Mouse (Mus musculus) neural tube, embryonic 15.5 days (tissue): ENCODE measurements around the gene Smarcd2. TPM values are rescaled to one million over a fixed set of nuclear protein-coding genes. Genes with fewer than 3 reads are reported as not detected.

Source experiments
- ATAC-seq: fragments of 200-750 bp; cut with Nextera tagmentation; 2 replicates; pipeline ENCODE4 v1.8.0; 2017; ENCODE audit warnings: mild to moderate bottlenecking, moderate TSS enrichment, moderate library complexity; ENCODE audit not compliant: low FRiP score
- H3K27ac ChIP-seq: fragments of 300-500 bp; sonication (generic); replicated peaks from 2 replicates; pipeline ENCODE4 v1.5.1; 2015; ENCODE audit warnings: mild to moderate bottlenecking, inconsistent platforms
- H3K27me3 ChIP-seq: fragments of 300-500 bp; sonication (generic); replicated peaks from 2 replicates; pipeline ENCODE4 v1.6.1; 2015; ENCODE audit warnings: inconsistent platforms
- H3K36me3 ChIP-seq: fragments of 300-500 bp; sonication (generic); 2 replicates; pipeline ENCODE4 v1.6.1; 2015; ENCODE audit warnings: inconsistent platforms
- H3K4me1 ChIP-seq: fragments of 300-500 bp; sonication (generic); 2 replicates; pipeline ENCODE4 v1.6.1; 2015; ENCODE audit warnings: inconsistent platforms
- H3K4me2 ChIP-seq: fragments of 300-500 bp; sonication (generic); 2 replicates; pipeline ENCODE4 v1.6.1; 2015; ENCODE audit warnings: inconsistent platforms, mild to moderate bottlenecking, moderate library complexity
- H3K4me3 ChIP-seq: fragments of 300-500 bp; sonication (generic); replicated peaks from 2 replicates; pipeline ENCODE4 v1.5.1; 2015; ENCODE audit warnings: mild to moderate bottlenecking, inconsistent platforms
- H3K9ac ChIP-seq: fragments of 300-500 bp; sonication (generic); replicated peaks from 2 replicates; pipeline ENCODE4 v1.6.1; 2015; ENCODE audit warnings: mild to moderate bottlenecking, inconsistent platforms
- H3K9me3 ChIP-seq: fragments of 300-500 bp; sonication (generic); replicated peaks from 2 replicates; pipeline ENCODE4 v1.6.1; 2016; ENCODE audit warnings: inconsistent platforms
- WGBS: fragments of 180-500 bp; shearing (Covaris S2); methylation state at CpG from one replicate; pipeline ENCODE4 v1.1.7; 2015; ENCODE audit warnings: mixed read lengths; 5-methylcytosine and 5-hydroxymethylcytosine counted together
- polyA plus RNA-seq: library from polyadenylated mRNA; unstranded; fragments of >200 nt; fragmentation: Nextera tagmentation; extraction: Ambion mirVana; gene quantifications from 2 replicates; pipeline ENCODE4 v1.2.1, GENCODE M21; 2015

The Smarcd2 gene
- 14.2 and 29.1 TPM in 2 replicates for polyA plus RNA-seq

DNA sequence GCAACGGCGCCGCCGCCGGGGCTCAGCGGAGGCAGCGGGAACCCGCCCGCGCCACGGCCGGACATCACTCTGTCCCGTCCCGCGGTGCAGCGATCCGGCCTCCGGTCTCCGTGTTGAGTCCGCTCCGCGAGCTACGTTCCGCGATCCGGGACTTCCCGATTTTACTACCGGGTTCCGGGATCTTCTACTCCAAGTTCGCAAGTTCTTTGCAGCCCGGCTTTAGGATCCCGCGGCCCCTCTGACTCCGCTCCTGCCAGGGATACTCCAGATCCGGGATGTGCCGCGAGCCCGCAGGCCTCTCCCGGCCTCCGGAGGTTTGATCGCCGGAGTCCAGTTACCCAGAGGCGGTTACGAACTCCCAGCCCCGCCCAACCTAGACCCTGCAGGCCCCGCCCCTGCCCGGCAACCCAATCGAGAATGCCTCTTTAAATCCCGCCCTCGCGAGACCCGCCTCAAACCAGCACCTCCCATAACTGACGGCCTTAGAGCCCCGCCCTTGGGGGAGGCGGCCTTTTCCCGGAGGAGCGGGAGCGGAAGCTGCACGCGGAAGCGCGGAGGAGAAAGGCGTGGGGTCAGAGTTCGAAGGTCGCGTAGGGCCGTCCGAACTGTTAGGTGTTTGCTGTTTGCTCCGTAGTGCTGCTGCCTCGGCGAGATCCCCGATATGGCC, at the start of gene Smarcd2:
Gene Smarcd2 (minus strand): TSS at position 329 of the 667 bp plus-strand sequence.
- peak within 1 kb of the TSS; percentile 85 for H3K9ac ChIP-seq
- H3K27me3 ChIP-seq, result 0 out of 2 replicates have a peak, but pooled peaks cover 2% of the 10 kb centered on the region
- H3K4me3 ChIP-seq, result peak within 1 kb of the TSS; percentile 95
- H3K9me3 ChIP-seq, result no peaks in the 10 kb centered on the region
- under 1% methylated on average over 72 of the region's 72 CpGs for WGBS
- H3K27ac ChIP-seq, result peak within 1 kb of the TSS; percentile 90
- ATAC-seq, result peak; percentile 95
- peaks cover 51% of the 10 kb centered on the region for H3K4me1 ChIP-seq
- peak within 1 kb of the TSS; percentile 77 for H3K4me2 ChIP-seq
- no peaks in the 10 kb centered on the region for H3K36me3 ChIP-seq

DNA sequence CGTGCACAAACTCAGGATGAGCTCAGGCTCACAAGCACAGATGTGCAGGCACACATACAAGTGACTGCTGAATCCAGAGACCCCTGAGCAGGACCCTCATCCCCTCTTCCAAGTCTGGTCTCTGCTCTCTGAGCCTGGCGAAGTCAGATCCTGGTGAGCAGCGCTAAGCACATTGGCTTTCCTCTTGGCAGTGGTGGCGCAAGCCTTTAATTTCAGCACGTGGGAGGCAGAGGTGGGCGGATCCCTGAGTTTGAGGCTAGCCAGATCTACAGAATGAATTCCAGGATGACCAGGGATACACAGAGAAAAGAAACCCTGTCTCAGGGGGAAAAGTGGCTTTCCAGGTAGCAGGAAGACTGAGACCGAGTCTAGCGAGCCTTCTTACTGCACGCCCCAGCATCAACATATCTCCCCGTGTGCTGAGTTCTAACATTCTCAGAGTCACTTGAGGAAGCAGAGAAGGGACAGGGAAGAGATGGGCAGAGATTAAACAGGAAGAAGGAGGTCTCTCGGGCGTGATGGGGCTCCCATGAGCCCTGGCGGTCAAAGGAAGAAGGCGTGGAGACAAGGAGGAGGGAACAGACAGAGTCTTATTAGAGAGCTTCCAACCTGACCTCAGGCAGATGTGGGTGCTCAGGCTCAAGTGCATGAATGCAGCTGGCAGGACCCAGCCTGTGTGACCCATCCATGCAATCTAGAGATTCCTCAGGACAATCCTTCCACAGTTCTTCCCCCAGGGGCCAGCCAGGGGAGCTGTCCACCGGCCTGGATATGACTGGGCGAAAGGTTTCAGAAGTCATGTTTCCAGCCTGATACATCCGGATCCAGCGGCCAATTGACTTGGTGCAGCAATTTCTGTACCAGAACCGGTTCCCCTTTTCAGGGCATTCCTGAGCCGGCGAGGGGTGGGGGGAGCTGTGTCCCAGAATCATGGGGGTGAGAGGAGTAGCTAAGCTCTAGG, 45.9 kb upstream of the Smarcd2 start:
- 76% methylated on average over 21 of the region's 21 CpGs for WGBS
- Histone ChIP-seq H3K4me2 (no peak overlapping the region), H3K27ac (no peak overlapping the region), H3K9me3 (no peaks in the 10 kb centered on the region), H3K9ac (no peak overlapping the region), H3K4me1 (no peaks in the 10 kb centered on the region), H3K36me3 (no peaks in the 10 kb centered on the region), H3K4me3 (no peak overlapping the region), H3K27me3 (no peaks in the 10 kb centered on the region)
- no peak for ATAC-seq

GRCm38 (mm10) chr11:106317801-106318200, 45.0 kb upstream of the Smarcd2 start:
- H3K4me2 ChIP-seq, result no peak overlapping the region
- no peak overlapping the region for H3K9ac ChIP-seq
- no peak overlapping the region for H3K27ac ChIP-seq
- 82% methylated on average over 7 of the region's 7 CpGs for WGBS
- H3K4me1 ChIP-seq, result no peaks in the 10 kb centered on the region
- H3K27me3 ChIP-seq, result no peaks in the 10 kb centered on the region
- ATAC-seq, result no peak
- H3K9me3 ChIP-seq, result no peaks in the 10 kb centered on the region
- H3K4me3 ChIP-seq, result no peak overlapping the region
- H3K36me3 ChIP-seq, result no peaks in the 10 kb centered on the region

DNA sequence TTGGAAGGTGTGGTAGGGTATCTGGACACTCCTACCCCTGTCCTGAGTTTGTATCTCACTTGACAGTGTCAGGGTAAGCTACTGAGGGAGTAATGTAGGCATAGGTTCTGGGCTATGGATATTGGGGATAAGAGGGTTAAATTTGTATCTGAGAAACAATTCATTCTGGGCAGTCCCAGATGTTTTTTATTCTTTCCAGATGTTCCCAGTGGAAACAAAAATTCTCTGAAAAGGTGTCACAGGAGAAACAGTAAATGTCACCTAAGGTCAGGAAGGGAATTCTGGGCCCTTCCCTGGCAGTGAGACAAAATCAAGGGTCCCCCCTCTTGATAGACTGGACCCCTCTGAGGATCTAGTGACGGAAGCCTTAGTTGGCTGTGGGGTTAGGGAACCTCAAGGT, 43.6 kb upstream of the Smarcd2 start:
- Histone ChIP-seq H3K4me3 (no peak overlapping the region), H3K4me1 (no peaks in the 10 kb centered on the region), H3K4me2 (no peak overlapping the region), H3K9ac (no peak overlapping the region), H3K9me3 (no peaks in the 10 kb centered on the region), H3K36me3 (no peaks in the 10 kb centered on the region), H3K27ac (no peak overlapping the region), H3K27me3 (no peaks in the 10 kb centered on the region)
- ATAC-seq, result no peak
- WGBS, result 73% methylated on average over 1 of the region's 1 CpGs

DNA sequence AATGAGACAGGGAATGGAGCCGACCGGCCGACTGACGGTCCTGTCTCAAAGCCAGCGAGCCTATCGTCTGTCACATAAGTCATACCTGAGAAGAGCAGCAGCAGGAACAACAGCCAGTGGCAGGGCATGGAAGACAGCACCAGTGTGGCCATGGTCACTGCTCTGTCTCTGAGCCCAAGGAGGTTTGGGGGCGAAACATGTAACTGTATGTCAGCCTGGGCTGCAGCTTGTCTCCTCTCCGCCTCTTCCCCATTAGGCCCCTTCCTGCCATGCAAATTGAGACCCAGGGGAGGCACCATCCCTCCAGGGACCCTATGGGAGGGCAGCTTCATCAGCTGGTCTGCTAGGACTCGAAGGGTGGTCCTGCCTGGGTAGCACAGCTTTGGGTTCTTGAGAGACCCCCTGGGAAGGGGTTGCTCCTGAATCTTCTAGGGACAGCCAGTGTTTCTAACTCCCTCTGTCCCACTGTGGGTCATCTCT, 41.6 kb upstream of the Smarcd2 start, which contains the start of gene Cd79b:
Gene Cd79b (minus strand): TSS at position 430 of the 480 bp plus-strand sequence.
- ATAC-seq, result no peak
- Histone ChIP-seq H3K4me2 (no peak within 1 kb of the TSS), H3K4me1 (no peaks in the 10 kb centered on the region)

DNA sequence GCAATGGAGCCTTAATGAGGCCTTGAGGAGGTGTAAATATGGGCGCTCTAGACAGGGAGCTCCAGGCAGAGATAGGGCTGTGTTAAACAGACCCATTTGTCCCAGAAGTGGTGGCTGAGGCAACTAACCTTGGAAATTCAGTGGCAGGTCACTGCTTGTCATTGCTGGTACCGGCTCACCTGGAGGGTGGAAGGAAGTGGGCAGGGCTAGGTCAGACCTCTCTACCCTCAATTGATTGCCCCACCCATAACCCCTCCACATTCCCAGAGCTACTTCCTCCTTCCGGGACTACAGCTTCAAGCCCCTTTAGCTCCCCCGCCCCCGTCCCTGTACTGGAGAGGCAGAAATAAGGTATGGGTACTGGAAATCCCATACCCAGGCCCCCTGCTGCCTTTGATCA, 40.8 kb upstream of the Smarcd2 start:
- H3K4me3 ChIP-seq, result no peak overlapping the region
- ATAC-seq, result no peak
- 73% methylated on average over 5 of the region's 5 CpGs for WGBS
- H3K9me3 ChIP-seq, result no peaks in the 10 kb centered on the region
- no peak overlapping the region for H3K27ac ChIP-seq
- H3K4me2 ChIP-seq, result no peak overlapping the region
- H3K9ac ChIP-seq, result no peak overlapping the region
- no peaks in the 10 kb centered on the region for H3K4me1 ChIP-seq
- H3K36me3 ChIP-seq, result no peaks in the 10 kb centered on the region
- no peaks in the 10 kb centered on the region for H3K27me3 ChIP-seq

More for the DNA sequence above, 41.6 kb upstream of the Smarcd2 start, which contains the start of gene Cd79b:
- Histone ChIP-seq H3K27ac (no peak within 1 kb of the TSS), H3K9me3 (no peaks in the 10 kb centered on the region), H3K27me3 (no peaks in the 10 kb centered on the region), H3K4me3 (no peak within 1 kb of the TSS), H3K9ac (no peak within 1 kb of the TSS), H3K36me3 (no peaks in the 10 kb centered on the region)
- 65% methylated on average over 9 of the region's 9 CpGs for WGBS

DNA sequence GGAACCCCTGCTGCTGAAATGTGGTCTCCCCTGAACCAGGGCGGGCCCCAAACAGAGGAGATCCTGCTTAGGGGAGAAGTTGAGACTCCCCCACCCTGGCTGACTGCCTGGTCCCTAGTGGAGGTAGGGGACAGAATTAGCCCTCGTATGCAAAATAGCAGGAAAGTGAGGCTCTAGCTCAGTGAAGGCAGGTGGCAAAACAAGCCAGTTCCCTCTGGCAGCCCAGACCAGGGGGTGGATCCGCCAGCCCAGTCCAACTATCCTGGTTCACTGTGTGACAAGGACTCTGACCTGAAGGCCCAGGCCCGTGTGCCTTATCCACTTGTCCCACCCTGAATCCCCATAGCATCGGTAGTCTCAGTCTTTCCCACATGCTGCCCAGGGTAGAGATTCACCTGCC, 37.4 kb upstream of the Smarcd2 start:
- Histone ChIP-seq H3K9ac (no peak overlapping the region), H3K27ac (no peak overlapping the region), H3K4me2 (no peak overlapping the region), H3K4me3 (no peak overlapping the region), H3K36me3 (no peaks in the 10 kb centered on the region), H3K27me3 (no peaks in the 10 kb centered on the region), H3K4me1 (no peaks in the 10 kb centered on the region), H3K9me3 (no peaks in the 10 kb centered on the region)
- 65% methylated on average over 5 of the region's 5 CpGs for WGBS
- ATAC-seq, result no peak

DNA sequence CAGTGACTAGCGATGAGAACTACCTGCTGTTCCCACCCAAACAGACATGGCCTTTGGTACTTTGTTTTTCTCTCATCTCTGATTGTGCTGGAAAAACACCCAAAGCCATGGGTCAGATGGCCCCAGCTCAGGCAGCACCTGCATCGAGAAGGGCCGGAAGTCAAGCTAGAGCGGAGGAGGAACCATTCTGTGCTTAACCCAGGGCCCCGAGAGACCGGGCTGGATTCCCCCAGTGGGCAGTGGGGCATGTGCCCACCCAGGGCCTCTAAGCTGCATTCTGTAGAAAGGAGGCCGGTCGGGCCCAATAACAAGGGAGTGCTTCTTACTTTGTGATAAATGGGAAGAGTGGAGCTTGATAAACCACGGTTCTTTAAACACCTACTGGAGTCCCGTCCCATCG, 35.4 kb upstream of the Smarcd2 start:
- Histone ChIP-seq H3K27ac (no peak overlapping the region), H3K9ac (no peak overlapping the region), H3K4me3 (no peak overlapping the region), H3K4me2 (no peak overlapping the region), H3K9me3 (no peaks in the 10 kb centered on the region), H3K4me1 (no peaks in the 10 kb centered on the region), H3K36me3 (no peaks in the 10 kb centered on the region), H3K27me3 (no peaks in the 10 kb centered on the region)
- WGBS, result 84% methylated on average over 11 of the region's 11 CpGs
- no peak for ATAC-seq

GRCm38 (mm10) chr11:106307432-106307831, 34.7 kb upstream of the Smarcd2 start:
- 83% methylated on average over 5 of the region's 5 CpGs for WGBS
- no peak for ATAC-seq

DNA sequence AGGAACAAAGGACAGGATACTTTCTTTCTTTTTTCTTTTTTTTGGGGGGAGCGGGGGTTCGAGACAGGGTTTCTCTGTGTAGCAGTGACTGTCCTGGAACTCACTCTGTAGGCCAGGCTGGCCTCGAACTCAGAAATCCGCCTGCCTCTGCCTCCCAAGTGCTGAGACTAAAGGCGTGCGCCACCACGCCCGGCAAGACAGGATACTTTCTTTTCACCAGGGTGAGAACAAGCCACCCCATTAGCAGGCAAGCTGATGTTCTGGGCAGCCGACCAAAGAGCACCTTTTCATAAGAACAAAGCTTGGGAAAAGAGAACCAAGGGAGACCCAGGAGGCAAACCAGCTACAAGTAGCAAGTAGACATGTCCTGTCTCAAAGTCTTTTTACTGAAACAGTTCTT, 34.0 kb upstream of the Smarcd2 start:
- no peaks in the 10 kb centered on the region for H3K27me3 ChIP-seq
- no peak overlapping the region for H3K4me2 ChIP-seq
- no peak overlapping the region for H3K4me3 ChIP-seq
- H3K9me3 ChIP-seq, result no peaks in the 10 kb centered on the region
- WGBS, result 88% methylated on average over 9 of the region's 9 CpGs
- H3K36me3 ChIP-seq, result no peaks in the 10 kb centered on the region
- no peaks in the 10 kb centered on the region for H3K4me1 ChIP-seq
- ATAC-seq, result no peak
- no peak overlapping the region for H3K9ac ChIP-seq
- no peak overlapping the region for H3K27ac ChIP-seq

More at GRCm38 (mm10) chr11:106307432-106307831, 34.7 kb upstream of the Smarcd2 start:
- H3K27me3 ChIP-seq, result no peaks in the 10 kb centered on the region
- no peaks in the 10 kb centered on the region for H3K36me3 ChIP-seq
- H3K4me2 ChIP-seq, result no peak overlapping the region
- H3K9ac ChIP-seq, result no peak overlapping the region
- no peak overlapping the region for H3K4me3 ChIP-seq
- H3K9me3 ChIP-seq, result no peaks in the 10 kb centered on the region
- H3K27ac ChIP-seq, result no peak overlapping the region
- H3K4me1 ChIP-seq, result no peaks in the 10 kb centered on the region

DNA sequence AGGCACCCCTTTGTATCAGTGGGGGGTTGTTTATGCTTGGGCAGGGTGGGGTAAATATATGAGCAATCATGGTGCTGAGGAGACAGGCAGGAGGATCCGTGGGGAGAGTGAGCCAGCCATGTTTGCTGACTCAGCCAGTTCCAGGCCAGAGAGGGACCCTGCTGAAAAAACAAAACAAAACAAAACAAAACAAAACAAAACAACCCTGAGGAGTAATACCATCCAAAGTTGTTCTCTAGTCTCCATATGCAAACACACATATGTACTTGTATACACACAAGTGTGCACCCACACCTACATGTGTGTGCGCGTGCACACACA, 33.3 kb upstream of the Smarcd2 start:
- Histone ChIP-seq H3K9ac (no peak overlapping the region), H3K27me3 (no peaks in the 10 kb centered on the region), H3K27ac (no peak overlapping the region), H3K4me2 (no peak overlapping the region), H3K4me3 (no peak overlapping the region), H3K4me1 (no peaks in the 10 kb centered on the region), H3K9me3 (no peaks in the 10 kb centered on the region), H3K36me3 (no peaks in the 10 kb centered on the region)
- ATAC-seq, result no peak
- 83% methylated on average over 3 of the region's 3 CpGs for WGBS
